Mouse (Mus musculus) embryonic facial prominence, embryonic 14.5 days (tissue): ENCODE measurements around the gene Rps6ka2. TPM values are rescaled to one million over a fixed set of nuclear protein-coding genes. Genes with fewer than 3 reads are reported as not detected.

ENCODE experiments used
- ATAC-seq: fragments of 200-750 bp; cut with Nextera tagmentation; 2 replicates; pipeline ENCODE4 v1.8.0; 2017; ENCODE audit warnings: low read depth, moderate number of reproducible peaks, moderate TSS enrichment
- DNase-seq: peaks from one replicate; pipeline ENCODE4 v3.0.0-alpha.2; 2015; ENCODE audit warnings: low spot score
- H3K27ac ChIP-seq: fragments of 300-500 bp; sonication (generic); replicated peaks from 2 replicates; pipeline ENCODE4 v1.5.1; 2014; ENCODE audit warnings: low read depth, mild to moderate bottlenecking, low read length, moderate library complexity
- H3K27me3 ChIP-seq: fragments of 300-500 bp; sonication (generic); replicated peaks from 2 replicates; pipeline ENCODE4 v1.6.1; 2014; ENCODE audit warnings: low read length; ENCODE audit not compliant: control insufficient read depth, insufficient read depth
- H3K36me3 ChIP-seq: fragments of 300-500 bp; sonication (generic); 2 replicates; pipeline ENCODE4 v1.6.1; 2014; ENCODE audit warnings: low read length, mixed read lengths; ENCODE audit not compliant: control insufficient read depth, insufficient read depth
- H3K4me1 ChIP-seq: fragments of 300-500 bp; sonication (generic); 2 replicates; pipeline ENCODE4 v1.6.1; 2014; ENCODE audit warnings: antibody characterized with exemption, low read length; ENCODE audit not compliant: control insufficient read depth, insufficient read depth
- H3K4me2 ChIP-seq: fragments of 300-500 bp; sonication (generic); 2 replicates; pipeline ENCODE4 v1.6.1; 2014; ENCODE audit warnings: low read depth, mild to moderate bottlenecking, low read length, moderate library complexity, mixed read lengths
- H3K4me3 ChIP-seq: fragments of 300-500 bp; sonication (generic); 2 replicates; pipeline ENCODE4 v1.5.1; 2014; ENCODE audit warnings: low read depth, mild to moderate bottlenecking, low read length
- H3K9ac ChIP-seq: fragments of 300-500 bp; sonication (generic); 2 replicates; pipeline ENCODE4 v1.6.1; 2014; ENCODE audit warnings: low read depth, mild to moderate bottlenecking, low read length, moderate library complexity, mixed read lengths
- H3K9me3 ChIP-seq: fragments of 300-500 bp; sonication (generic); 2 replicates; pipeline ENCODE4 v1.6.1; 2016; ENCODE audit warnings: low read length; ENCODE audit not compliant: control insufficient read depth
- WGBS: fragments of 180-500 bp; shearing (Covaris S2); extraction: QIAGEN DNeasy Blood & Tissue Kit; methylation state at CpG from one replicate; pipeline ENCODE4 v1.1.7; 2014; 5-methylcytosine and 5-hydroxymethylcytosine counted together
- polyA plus RNA-seq: library from polyadenylated mRNA; unstranded; fragments of >200 nt; fragmentation: Nextera tagmentation; extraction: Ambion mirVana; gene quantifications from 2 replicates; pipeline ENCODE4 v1.2.1, GENCODE M21; 2014

The Rps6ka2 gene
- polyA plus RNA-seq, 1 experiment from 2014 or later: 14.0 TPM

GRCm38 (mm10) chr17:7246893-7247556, 77.1 kb downstream of the Rps6ka2 start:
- Histone ChIP-seq H3K4me3 (no peak overlapping the region), H3K4me1 (no peaks in the 10 kb centered on the region), H3K4me2 (no peak overlapping the region), H3K27ac (no peak overlapping the region), H3K36me3 (no peaks in the 10 kb centered on the region), H3K27me3 (no peaks in the 10 kb centered on the region), H3K9ac (no peak overlapping the region), H3K9me3 (no peaks in the 10 kb centered on the region)
- DNase-seq (no peak), ATAC-seq (no peak)
- 82% methylated on average over 6 of the region's 6 CpGs for WGBS

GRCm38 (mm10) chr17:7250373-7250772, 80.5 kb downstream of the Rps6ka2 start:
- Histone ChIP-seq H3K9ac (no peak overlapping the region), H3K4me3 (no peak overlapping the region), H3K4me2 (no peak overlapping the region), H3K4me1 (no peaks in the 10 kb centered on the region), H3K9me3 (no peaks in the 10 kb centered on the region), H3K27me3 (no peaks in the 10 kb centered on the region), H3K36me3 (no peaks in the 10 kb centered on the region), H3K27ac (no peak overlapping the region)
- no peak for ATAC-seq
- no peak for DNase-seq
- WGBS: 84% methylated on average over 4 of the region's 4 CpGs

GRCm38 (mm10) chr17:7257208-7257607, 87.3 kb downstream of the Rps6ka2 start:
- Histone ChIP-seq H3K9me3 (no peaks in the 10 kb centered on the region), H3K4me1 (peaks cover 6% of the 10 kb centered on the region), H3K4me2 (no peak overlapping the region), H3K36me3 (0 out of 2 replicates have a peak, but pooled peaks cover 6% of the 10 kb centered on the region), H3K27ac (no peak overlapping the region), H3K27me3 (no peaks in the 10 kb centered on the region), H3K9ac (no peak overlapping the region), H3K4me3 (no peak overlapping the region)
- ATAC-seq: no peak
- 62% methylated on average over 1 of the region's 1 CpGs for WGBS
- DNase-seq: no peak

GRCm38 (mm10) chr17:7258748-7259359, 88.9 kb downstream of the Rps6ka2 start:
- no peak overlapping the region for H3K27ac ChIP-seq

GRCm38 (mm10) chr17:7260360-7260759, 90.4 kb downstream of the Rps6ka2 start:
- no peak overlapping the region for H3K4me2 ChIP-seq
- DNase-seq: no peak
- 0 out of 2 replicates have a peak, but pooled peaks cover 6% of the 10 kb centered on the region for H3K36me3 ChIP-seq
- H3K27ac ChIP-seq: no peak overlapping the region
- H3K4me1 ChIP-seq: peaks cover 8% of the 10 kb centered on the region
- H3K9me3 ChIP-seq: no peaks in the 10 kb centered on the region
- no peak for ATAC-seq
- 29% methylated on average over 10 of the region's 10 CpGs for WGBS
- no peak overlapping the region for H3K9ac ChIP-seq
- H3K4me3 ChIP-seq: no peak overlapping the region
- H3K27me3 ChIP-seq: no peaks in the 10 kb centered on the region

More at GRCm38 (mm10) chr17:7258748-7259359, 88.9 kb downstream of the Rps6ka2 start:
- no peak overlapping the region for H3K4me3 ChIP-seq
- H3K9me3 ChIP-seq: no peaks in the 10 kb centered on the region
- WGBS: 85% methylated on average over 15 of the region's 15 CpGs
- H3K4me2 ChIP-seq: no peak overlapping the region
- H3K9ac ChIP-seq: no peak overlapping the region
- no peak for DNase-seq
- H3K27me3 ChIP-seq: no peaks in the 10 kb centered on the region
- no peak for ATAC-seq
- 0 out of 2 replicates have a peak, but pooled peaks cover 6% of the 10 kb centered on the region for H3K36me3 ChIP-seq
- peaks cover 7% of the 10 kb centered on the region for H3K4me1 ChIP-seq

- H3K27ac ChIP-seq: no peak overlapping the region; the same call in 1 of the 2 replicates
- ATAC-seq (peak; percentile 60; the same call in 1 of the 2 replicates), DNase-seq (peak; percentile 44)
- H3K36me3 ChIP-seq: 0 out of 2 replicates have a peak, but pooled peaks cover 6% of the 10 kb centered on the region
- peaks cover 13% of the 10 kb centered on the region for H3K4me1 ChIP-seq
- no peak overlapping the region for H3K9ac ChIP-seq
- H3K9me3 ChIP-seq: no peaks in the 10 kb centered on the region
- no peak overlapping the region for H3K4me2 ChIP-seq
- 21% methylated on average over 10 of the region's 10 CpGs for WGBS
- H3K27me3 ChIP-seq: no peaks in the 10 kb centered on the region
- no peak overlapping the region for H3K4me3 ChIP-seq
Measured at GRCm38 (mm10) chr17:7262056-7262455, 92.1 kb downstream of the Rps6ka2 start.

GRCm38 (mm10) chr17:7262620-7263019, 92.7 kb downstream of the Rps6ka2 start:
- Histone ChIP-seq H3K27ac (no peak overlapping the region), H3K9ac (no peak overlapping the region), H3K36me3 (0 out of 2 replicates have a peak, but pooled peaks cover 6% of the 10 kb centered on the region), H3K4me2 (no peak overlapping the region), H3K4me1 (peaks cover 13% of the 10 kb centered on the region), H3K9me3 (no peaks in the 10 kb centered on the region), H3K27me3 (no peaks in the 10 kb centered on the region), H3K4me3 (no peak overlapping the region)
- DNase-seq (no peak), ATAC-seq (no peak)
- WGBS: 88% methylated on average over 4 of the region's 4 CpGs

GRCm38 (mm10) chr17:7264610-7265009, 94.7 kb downstream of the Rps6ka2 start:
- Histone ChIP-seq H3K4me2 (no peak overlapping the region), H3K27ac (no peak overlapping the region), H3K9ac (no peak overlapping the region), H3K36me3 (no peaks in the 10 kb centered on the region), H3K4me1 (peaks cover 13% of the 10 kb centered on the region), H3K9me3 (no peaks in the 10 kb centered on the region), H3K4me3 (no peak overlapping the region), H3K27me3 (no peaks in the 10 kb centered on the region)
- ATAC-seq (peak; percentile 39; the same call in 1 of the 2 replicates), DNase-seq (no peak)
- WGBS: 83% methylated on average over 5 of the region's 5 CpGs
